Mouse (Mus musculus) kidney, adult 9 months (tissue): ENCODE data around the gene Bcl9l.
A peak's percentile ranks its signal among the peaks of the same experiment; 100 is the strongest.

Experiments used
- DNase-seq: peaks from one replicate; pipeline ENCODE4 v3.0.0; 2022

Bcl9l gene

GRCm38 (mm10) chr9:44513121-44513520 lies 30.5 kb downstream of the Bcl9l start:
- peak; percentile 19 for DNase-seq

DNA sequence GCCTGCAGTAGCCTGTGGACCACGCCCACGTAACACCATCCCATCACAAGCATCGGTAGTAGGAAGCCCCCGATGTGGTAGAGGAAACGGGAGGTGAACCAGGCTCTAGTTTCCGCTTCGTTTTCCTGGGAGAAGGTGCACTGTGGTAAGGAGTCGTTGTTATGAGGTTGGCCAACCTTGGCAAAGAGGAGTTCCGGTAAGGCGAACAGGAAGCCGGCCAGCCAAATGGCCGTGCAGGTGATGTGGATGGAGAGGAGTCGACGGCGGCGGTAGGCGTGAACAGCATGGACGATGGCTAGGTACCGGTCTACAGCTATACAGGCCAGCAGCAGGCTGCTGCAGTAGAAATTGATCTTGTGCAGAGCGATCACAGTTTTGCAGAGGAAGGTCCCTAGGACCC lies 31.0 kb downstream of the Bcl9l start:
- DNase-seq = peak; percentile 14

DNA sequence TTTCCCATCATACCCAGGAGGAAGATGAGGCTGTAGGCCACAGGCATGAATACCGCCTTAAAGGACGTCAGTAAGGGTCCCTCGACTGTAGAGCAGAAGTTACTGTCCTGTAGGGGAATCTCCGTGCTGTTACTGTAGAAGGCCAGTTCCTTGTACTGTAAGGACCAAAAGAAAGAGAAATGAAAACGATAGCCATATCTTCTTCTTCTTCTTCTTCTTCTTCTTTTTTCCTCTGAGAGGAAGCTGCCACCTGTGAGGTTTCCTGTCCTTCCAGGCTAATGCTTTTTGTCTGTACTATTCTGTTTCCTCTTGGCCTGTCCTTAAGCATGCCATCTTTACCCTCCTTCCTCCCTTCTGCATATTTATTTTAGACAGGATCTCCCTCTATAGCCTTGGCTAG lies 31.5 kb downstream of the Bcl9l start:
- DNase-seq = no peak

DNA sequence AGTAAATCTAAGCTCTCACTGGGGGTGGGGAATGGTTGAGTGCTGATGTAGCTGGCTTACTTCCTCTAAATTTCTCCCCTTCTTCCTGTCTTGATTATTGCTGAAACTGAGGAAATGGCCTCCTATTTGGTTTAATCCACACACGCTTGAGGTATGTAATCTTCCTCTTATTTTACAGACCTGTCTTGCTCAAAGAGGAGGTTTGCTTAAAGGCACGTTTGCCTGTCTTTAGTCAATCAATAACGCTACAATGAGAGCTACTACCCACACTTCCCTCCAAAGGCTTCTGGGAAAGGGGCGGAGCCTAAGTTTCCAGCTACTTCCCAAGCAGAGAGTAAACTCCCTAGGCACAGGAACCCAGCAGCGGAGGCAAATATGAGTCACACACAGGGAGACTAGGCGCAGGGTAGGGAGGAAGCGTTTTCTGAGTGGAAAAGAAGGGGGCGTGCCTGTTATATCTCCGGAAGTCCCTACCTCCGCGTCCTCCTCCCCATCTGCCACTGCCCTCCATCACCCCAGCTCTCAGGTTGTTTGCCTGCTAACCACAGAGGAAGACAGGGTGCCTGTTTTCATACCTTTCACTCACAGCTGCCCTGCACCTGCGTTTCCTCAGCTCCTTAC lies 32.6 kb downstream of the Bcl9l start:
- peak; percentile 87 for DNase-seq

- no peak for DNase-seq
Observed at GRCm38 (mm10) chr9:44515891-44516290, 33.3 kb downstream of the Bcl9l start.

- no peak for DNase-seq
Observed at GRCm38 (mm10) chr9:44517368-44517767, 34.7 kb downstream of the Bcl9l start.

- no peak for DNase-seq
Observed at GRCm38 (mm10) chr9:44518068-44518467, 35.4 kb downstream of the Bcl9l start.

- DNase-seq = no peak
Observed at GRCm38 (mm10) chr9:44521927-44522326, 39.3 kb downstream of the Bcl9l start.

GRCm38 (mm10) chr9:44523686-44524085 lies 41.1 kb downstream of the Bcl9l start:
- DNase-seq = no peak

- no peak for DNase-seq
Observed at GRCm38 (mm10) chr9:44524235-44524826, 41.7 kb downstream of the Bcl9l start.

DNA sequence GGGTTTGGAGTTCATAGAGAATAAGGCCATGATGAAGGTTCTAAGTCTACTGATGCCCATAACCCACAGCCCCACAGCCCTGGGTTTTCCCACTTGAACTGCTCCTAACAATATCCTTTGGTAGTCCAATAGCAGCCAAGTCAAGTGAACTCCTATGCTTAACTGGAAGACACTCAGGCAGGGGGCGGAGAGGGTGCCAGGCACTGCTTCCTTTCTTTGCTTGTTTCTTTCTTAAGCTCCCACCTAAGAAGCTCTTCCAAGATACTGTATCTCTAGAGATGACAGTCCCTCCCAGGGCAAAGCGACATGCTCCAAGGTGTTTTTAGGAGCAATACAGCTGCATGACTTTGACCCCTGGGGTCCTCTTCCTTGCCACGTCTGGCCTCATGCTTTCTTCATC lies 42.4 kb downstream of the Bcl9l start:
- DNase-seq = no peak

- DNase-seq = no peak
Observed at GRCm38 (mm10) chr9:44525589-44525988, 43.0 kb downstream of the Bcl9l start.

GRCm38 (mm10) chr9:44526337-44527112 lies 43.9 kb downstream of the Bcl9l start:
- no peak for DNase-seq

DNA sequence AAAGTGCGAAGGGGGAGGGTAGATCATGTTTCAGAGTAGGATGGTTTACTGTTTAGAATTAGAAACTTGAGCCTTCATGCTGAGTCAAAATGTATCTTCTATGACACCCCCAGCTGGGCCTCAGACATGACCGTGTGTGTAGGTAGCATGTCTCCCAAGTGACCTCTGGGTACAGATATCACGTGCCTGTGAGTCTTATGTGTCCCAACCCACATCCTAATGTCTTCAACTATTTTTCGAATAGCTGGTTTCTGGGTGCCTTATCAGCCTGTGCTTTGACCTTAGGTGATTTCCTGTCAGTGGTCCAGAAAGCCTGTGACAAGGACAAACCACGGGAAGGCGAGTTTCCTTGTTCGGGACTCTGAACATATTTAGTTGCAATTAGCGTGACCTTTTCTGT lies 45.7 kb downstream of the Bcl9l start:
- DNase-seq = peak; percentile 30

DNA sequence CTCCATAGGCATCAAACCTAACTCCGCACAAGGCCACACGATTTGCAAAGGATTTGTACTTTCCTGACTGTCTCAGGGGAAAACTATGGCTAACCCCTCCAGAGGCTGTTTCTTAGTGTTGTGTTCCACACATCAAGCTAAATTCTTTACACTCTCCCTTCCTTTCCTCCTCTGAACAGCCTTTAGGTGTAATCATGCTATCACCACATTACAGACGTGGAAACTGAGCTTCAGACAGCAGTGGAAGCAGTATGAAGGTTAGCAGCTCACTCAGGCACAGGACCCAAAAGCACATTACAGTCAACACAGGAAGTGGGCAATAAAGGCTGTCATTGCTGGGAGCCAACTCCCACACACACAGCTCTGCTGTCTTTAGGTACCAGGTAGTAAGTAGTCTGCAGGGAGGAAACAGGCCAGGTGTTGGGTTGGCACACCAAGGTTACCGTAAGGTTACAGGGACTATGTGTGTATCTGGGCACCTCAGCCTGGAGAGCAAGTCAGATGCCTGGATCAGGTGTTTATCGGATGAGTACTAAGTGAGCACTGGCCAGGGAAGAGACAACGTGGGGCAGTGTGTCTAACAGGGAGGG lies 50.5 kb downstream of the Bcl9l start:
- DNase-seq = no peak

DNA sequence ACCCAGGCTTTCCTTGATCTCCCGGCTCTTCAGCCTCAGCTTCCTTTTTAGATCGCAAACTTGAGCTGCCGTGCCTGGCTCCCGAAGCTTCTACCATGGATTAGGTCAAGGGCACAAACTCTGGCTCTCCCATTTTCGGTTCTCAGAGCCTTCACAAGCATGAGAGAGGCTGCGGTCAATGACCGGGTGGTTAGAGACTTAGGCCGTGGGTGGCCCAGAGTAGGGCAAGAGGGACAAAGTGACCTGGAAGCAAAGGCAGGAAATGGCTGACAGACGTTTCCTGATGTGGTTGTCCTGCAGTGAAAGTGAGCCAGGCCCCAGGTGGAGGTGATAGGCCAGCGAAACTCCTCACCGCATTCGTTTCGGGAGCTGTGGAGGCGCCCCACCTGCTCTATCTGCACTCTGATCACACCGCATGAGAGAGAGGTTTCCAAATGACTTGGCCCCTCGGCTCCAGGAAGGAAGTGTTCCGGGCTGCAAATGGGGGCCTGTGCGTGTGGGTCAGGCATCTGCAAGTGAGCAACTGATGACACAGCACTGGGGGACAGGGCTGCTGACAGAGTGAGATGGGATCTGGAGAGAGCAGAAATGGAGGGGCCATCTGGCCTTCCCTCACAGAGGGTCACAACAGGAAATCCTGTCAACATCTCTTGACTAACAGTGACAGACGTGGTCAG lies 55.1 kb downstream of the Bcl9l start:
- DNase-seq = no peak

GRCm38 (mm10) chr9:44539816-44540421 lies 57.3 kb downstream of the Bcl9l start:
- peak; percentile 38 for DNase-seq

DNA sequence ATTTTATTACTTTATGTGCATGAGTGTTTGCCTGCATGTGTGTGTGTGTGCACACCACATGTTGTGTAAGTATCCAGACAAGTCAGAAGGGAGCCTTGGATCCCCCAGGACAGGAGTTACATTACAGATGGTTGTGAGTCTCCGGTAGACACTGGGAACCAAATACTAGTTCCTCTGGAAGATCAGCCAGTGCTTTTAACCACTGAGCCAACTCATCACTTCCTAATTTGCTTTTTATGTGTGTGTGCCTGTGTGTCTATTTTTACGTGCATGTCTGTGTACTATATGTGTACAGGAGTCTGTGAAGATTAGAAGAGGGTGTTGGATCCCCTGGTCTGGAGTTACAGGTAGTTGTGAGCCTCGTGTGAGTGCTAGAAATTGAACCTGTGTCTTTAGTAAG lies 58.1 kb downstream of the Bcl9l start:
- no peak for DNase-seq

GRCm38 (mm10) chr9:44542364-44542763 lies 59.7 kb downstream of the Bcl9l start:
- no peak for DNase-seq

GRCm38 (mm10) chr9:44544986-44545385 lies 62.4 kb downstream of the Bcl9l start:
- no peak for DNase-seq

GRCm38 (mm10) chr9:44548412-44549152 lies 66.0 kb downstream of the Bcl9l start:
- no peak for DNase-seq

DNA sequence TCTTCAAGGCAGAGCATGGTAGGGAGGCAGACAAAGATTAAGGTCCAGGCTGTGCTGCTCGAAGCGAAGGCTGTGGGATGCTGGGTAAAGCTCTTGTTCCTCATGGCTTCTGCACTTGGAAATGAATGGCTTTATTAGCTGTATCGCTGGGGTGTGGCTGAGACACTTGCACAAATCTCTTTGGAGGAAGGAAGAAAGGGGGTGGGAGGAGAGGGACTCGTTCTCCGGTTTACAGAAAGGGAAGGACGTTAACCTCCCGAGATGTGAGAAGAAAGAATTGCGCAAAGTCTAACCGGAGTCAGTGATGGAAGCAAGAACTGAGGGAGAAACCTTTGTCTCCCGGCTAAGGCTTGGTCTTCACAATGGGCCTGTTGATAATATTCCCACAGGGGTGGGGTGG lies 68.5 kb downstream of the Bcl9l start:
- no peak for DNase-seq
